Mouse (Mus musculus) E14TG2a.4 (cell line): Measurements from ENCODE around the gene Rwdd3.
A peak's percentile ranks its signal among the peaks of the same experiment; 100 is the strongest.

Experiments used
- H3K27me3 ChIP-seq: 2 replicates; pipeline ENCODE4 v1.6.1; 2014; ENCODE audit warnings: low read length, control low read depth; ENCODE audit not compliant: insufficient read depth
- H3K36me3 ChIP-seq: 2 replicates; pipeline ENCODE4 v1.6.1; 2014; ENCODE audit warnings: low read length, control low read depth; ENCODE audit not compliant: insufficient read depth
- H3K4me1 ChIP-seq: replicated peaks from 2 replicates; pipeline ENCODE4 v1.6.1; 2014; ENCODE audit warnings: low read depth, low read length, control low read depth
- H3K4me3 ChIP-seq: replicated peaks from 2 replicates; pipeline ENCODE4 v1.5.1; 2014; ENCODE audit warnings: mild to moderate bottlenecking, low read length
- H3K9me3 ChIP-seq: 2 replicates; pipeline ENCODE4 v1.6.1; 2014; ENCODE audit warnings: low read length, control low read depth
- CTCF ChIP-seq: conservative IDR thresholded peaks from 2 replicates; pipeline ENCODE4 v1.5.1; 2014; ENCODE audit warnings: low read length
- NANOG ChIP-seq: IDR thresholded peaks from 2 replicates; pipeline ENCODE4 v1.6.1; 2014; ENCODE audit warnings: borderline replicate concordance, low read length, mixed read lengths
- POU5F1 ChIP-seq: IDR thresholded peaks from 2 replicates; pipeline ENCODE4 v1.6.1; 2014; ENCODE audit warnings: low read length, borderline replicate concordance

Gene Rwdd3

GRCm38 (mm10) chr3:121171243-121171871 is at the start of gene Rwdd3:
Gene Rwdd3, minus strand, starts transcription at chr3:121171695.
- peaks cover 8% of the 10 kb centered on the region for H3K9me3 ChIP-seq
- 0 out of 2 replicates have a peak, but pooled peaks have one; percentile 10 for TF ChIP-seq CTCF
- no peak for TF ChIP-seq NANOG
- no peaks in the 10 kb centered on the region; the same call in 1 of the 2 replicates for H3K27me3 ChIP-seq
- peak within 1 kb of the TSS; percentile 87 for H3K4me3 ChIP-seq
- peaks cover 11% of the 10 kb centered on the region for H3K4me1 ChIP-seq
- H3K36me3 ChIP-seq = no peaks in the 10 kb centered on the region

GRCm38 (mm10) chr3:121217011-121217410 is 45.5 kb upstream of the Rwdd3 start:
- H3K4me1 ChIP-seq = no peaks in the 10 kb centered on the region
- no peak for TF ChIP-seq CTCF
- TF ChIP-seq POU5F1 = no peak
- no peak for TF ChIP-seq NANOG
- no peaks in the 10 kb centered on the region for H3K36me3 ChIP-seq
- H3K4me3 ChIP-seq = no peak overlapping the region
- H3K27me3 ChIP-seq = 0 out of 2 replicates have a peak, but pooled peaks cover 5% of the 10 kb centered on the region
- H3K9me3 ChIP-seq = no peaks in the 10 kb centered on the region

GRCm38 (mm10) chr3:121213501-121213900 is 42.0 kb upstream of the Rwdd3 start:
- peaks cover 16% of the 10 kb centered on the region for H3K27me3 ChIP-seq
- no peaks in the 10 kb centered on the region for H3K9me3 ChIP-seq
- no peaks in the 10 kb centered on the region for H3K36me3 ChIP-seq
- H3K4me1 ChIP-seq = no peaks in the 10 kb centered on the region
- no peak overlapping the region for H3K4me3 ChIP-seq
- TF ChIP-seq POU5F1 = no peak
- TF ChIP-seq NANOG = no peak
- TF ChIP-seq CTCF = no peak

- no peaks in the 10 kb centered on the region for H3K36me3 ChIP-seq
- no peaks in the 10 kb centered on the region for H3K9me3 ChIP-seq
- TF ChIP-seq NANOG = no peak
- TF ChIP-seq CTCF = peak; percentile 27
- no peak overlapping the region for H3K4me3 ChIP-seq
- H3K4me1 ChIP-seq = 0 out of 2 replicates have a peak, but pooled peaks cover 2% of the 10 kb centered on the region
- peaks cover 16% of the 10 kb centered on the region for H3K27me3 ChIP-seq
Observed at GRCm38 (mm10) chr3:121212156-121212555, 40.7 kb upstream of the Rwdd3 start.

- Histone ChIP-seq H3K9me3 (no peaks in the 10 kb centered on the region), H3K36me3 (no peaks in the 10 kb centered on the region), H3K4me3 (no peak overlapping the region), H3K27me3 (peaks cover 18% of the 10 kb centered on the region), H3K4me1 (0 out of 2 replicates have a peak, but pooled peaks cover 2% of the 10 kb centered on the region)
- TF ChIP-seq POU5F1 (no peak), NANOG (no peak), CTCF (no peak)
Observed at GRCm38 (mm10) chr3:121208994-121209393, 37.5 kb upstream of the Rwdd3 start.

GRCm38 (mm10) chr3:121206202-121206882 is 34.8 kb upstream of the Rwdd3 start:
- Histone ChIP-seq H3K4me1 (peaks cover 6% of the 10 kb centered on the region; the same call in 1 of the 2 replicates), H3K9me3 (no peaks in the 10 kb centered on the region), H3K36me3 (no peaks in the 10 kb centered on the region), H3K4me3 (no peak overlapping the region), H3K27me3 (peaks cover 20% of the 10 kb centered on the region)
- TF ChIP-seq POU5F1 = no peak
- TF ChIP-seq CTCF = no peak
- TF ChIP-seq NANOG = no peak

GRCm38 (mm10) chr3:121202638-121203037 is 31.1 kb upstream of the Rwdd3 start:
- TF ChIP-seq NANOG = no peak
- Histone ChIP-seq H3K4me3 (no peak overlapping the region), H3K36me3 (no peaks in the 10 kb centered on the region), H3K4me1 (peaks cover 9% of the 10 kb centered on the region), H3K9me3 (no peaks in the 10 kb centered on the region), H3K27me3 (peaks cover 8% of the 10 kb centered on the region; the same call in 1 of the 2 replicates)

GRCm38 (mm10) chr3:121201012-121201747 is 29.7 kb upstream of the Rwdd3 start:
- Histone ChIP-seq H3K36me3 (no peaks in the 10 kb centered on the region), H3K9me3 (no peaks in the 10 kb centered on the region), H3K4me3 (no peak overlapping the region), H3K4me1 (peaks cover 9% of the 10 kb centered on the region), H3K27me3 (peaks cover 6% of the 10 kb centered on the region; the same call in 1 of the 2 replicates)
- no peak for TF ChIP-seq POU5F1
- TF ChIP-seq NANOG = no peak
- no peak for TF ChIP-seq CTCF
